Mouse (Mus musculus) liver, embryonic 14.5 days (tissue): ENCODE measurements around the gene Prpf18.

Experiments
- CTCF ChIP-seq: IDR thresholded peaks from 2 replicates; pipeline ENCODE4 v1.5.1; 2016; ENCODE audit warnings: antibody characterized with exemption, low read depth, control low read depth
- EP300 ChIP-seq: IDR thresholded peaks from 2 replicates; pipeline ENCODE4 v1.6.1; 2016; ENCODE audit warnings: antibody characterized with exemption, low read depth

DNA sequence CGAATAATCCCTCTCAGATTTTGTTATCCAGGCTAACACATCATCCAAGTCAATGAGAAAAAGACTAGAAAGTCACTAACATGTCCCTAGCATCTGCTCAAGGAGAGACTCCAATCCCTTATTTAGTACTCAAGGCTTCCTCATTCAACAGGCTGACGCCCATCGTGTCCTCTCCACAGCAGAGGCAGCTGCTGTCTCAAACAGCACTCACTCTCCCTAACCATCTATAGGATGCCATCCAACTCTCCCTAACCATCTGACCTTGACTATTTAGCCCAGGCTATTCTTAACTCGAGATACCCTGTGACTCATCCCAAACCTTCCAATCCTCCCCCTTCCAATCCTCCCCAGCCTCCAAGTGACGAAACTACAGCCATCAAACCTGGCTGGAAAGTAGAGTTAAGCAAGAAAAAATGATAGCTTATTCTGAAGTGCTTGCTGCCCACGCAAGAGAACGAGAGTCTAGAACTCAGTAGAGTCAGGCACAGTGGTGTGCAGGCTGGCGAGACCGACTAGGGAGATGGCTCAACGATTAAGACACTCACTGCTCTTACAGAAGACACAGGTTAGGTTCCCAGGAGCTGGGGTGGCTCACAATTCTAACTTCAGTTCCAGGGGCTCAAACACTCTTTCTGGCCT, 21.6 kb downstream of the Prpf18 start:
- TF ChIP-seq CTCF, result no peak
- no peak for TF ChIP-seq EP300
